Mouse (Mus musculus) right cerebral cortex, adult 18-20 months (tissue): ENCODE results near the gene Hjurp.
A peak's percentile ranks its signal among the peaks of the same experiment; 100 is the strongest.

Source experiments
- DNase-seq: peaks from one replicate; pipeline ENCODE4 v3.0.0; 2022; ENCODE audit warnings: mixed read lengths

Gene Hjurp

DNA sequence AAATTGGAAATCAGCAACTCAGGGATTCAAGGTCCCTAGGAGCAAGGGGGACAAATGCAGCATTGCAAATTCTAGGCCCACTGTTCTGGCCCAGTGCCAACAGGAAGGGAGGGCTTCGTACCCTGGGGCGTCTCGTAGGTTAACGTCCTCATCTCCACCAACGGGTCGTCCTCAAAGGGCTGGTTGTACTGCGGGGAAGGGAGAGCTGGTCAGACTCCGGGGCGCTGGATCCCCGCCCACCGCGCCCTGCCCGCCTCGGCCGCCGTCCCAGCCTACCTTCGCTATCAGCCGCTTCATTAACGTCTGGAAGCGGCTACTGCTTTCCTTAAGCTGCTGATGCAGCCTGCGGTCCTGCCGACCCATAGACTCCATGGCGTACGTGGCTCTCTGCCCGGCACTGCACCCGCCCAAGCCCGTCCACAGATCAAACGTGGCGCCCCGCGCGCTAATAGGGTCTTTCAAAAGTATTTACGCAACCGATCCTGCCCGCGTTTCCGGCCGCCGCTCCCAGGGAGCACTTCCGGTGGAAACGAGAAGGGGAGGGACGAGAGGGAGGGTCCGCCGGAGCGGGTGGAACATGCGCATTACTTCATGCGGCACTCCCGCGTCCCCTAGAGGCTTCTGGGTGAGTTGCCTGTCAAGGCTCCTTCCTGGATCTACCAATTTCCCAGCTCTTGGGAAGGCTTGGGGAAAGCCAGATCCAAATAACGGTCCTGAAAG, at the start of gene Hjurp, which contains the start of gene Trpm8:
TSS of gene Hjurp (minus strand) at position 536 of the 720 bp plus-strand sequence.
TSS of gene Trpm8 (plus strand) at position 564 of the 720 bp plus-strand sequence.
- peak; percentile 100 for DNase-seq

DNA sequence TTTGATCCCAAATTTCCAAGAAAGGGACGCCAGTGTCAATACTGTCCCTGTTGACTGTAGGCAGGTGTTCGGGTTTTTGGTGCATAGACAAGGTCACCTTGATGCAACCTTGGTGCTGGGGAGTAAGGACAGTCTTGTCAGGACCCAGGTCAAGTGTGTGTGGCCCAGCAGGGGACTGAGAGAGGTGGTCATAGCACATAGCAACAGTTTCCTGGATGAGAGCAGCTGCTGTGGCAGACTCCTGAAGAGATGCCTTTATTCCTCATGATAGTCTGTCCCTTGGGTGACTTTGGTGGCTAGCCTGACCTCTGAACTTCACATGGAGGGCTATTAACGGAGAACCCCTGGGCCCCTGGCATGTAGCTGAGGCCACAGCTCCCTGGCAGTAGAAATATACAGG, 45.7 kb upstream of the Hjurp start:
- DNase-seq: no peak

DNA sequence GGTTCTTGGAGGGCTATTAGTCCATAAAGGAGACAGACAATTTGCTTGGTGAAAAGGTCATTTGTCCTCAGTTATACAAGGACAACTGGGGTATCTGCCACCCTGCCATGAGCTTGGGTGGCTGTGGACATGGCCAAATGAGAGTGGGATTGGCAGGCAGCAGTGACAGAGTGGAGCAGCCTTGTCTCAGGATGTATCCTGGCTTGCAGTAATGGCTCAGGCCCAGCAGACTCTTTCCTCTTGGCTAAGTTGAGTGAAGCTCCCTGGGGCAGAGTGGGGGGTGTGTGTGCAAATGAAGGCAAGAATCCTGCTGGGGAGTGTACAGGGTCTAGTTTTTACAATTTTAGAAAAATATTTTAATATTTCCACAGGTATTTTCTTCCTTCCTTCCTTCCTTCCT, 44.7 kb upstream of the Hjurp start:
- DNase-seq: no peak

DNA sequence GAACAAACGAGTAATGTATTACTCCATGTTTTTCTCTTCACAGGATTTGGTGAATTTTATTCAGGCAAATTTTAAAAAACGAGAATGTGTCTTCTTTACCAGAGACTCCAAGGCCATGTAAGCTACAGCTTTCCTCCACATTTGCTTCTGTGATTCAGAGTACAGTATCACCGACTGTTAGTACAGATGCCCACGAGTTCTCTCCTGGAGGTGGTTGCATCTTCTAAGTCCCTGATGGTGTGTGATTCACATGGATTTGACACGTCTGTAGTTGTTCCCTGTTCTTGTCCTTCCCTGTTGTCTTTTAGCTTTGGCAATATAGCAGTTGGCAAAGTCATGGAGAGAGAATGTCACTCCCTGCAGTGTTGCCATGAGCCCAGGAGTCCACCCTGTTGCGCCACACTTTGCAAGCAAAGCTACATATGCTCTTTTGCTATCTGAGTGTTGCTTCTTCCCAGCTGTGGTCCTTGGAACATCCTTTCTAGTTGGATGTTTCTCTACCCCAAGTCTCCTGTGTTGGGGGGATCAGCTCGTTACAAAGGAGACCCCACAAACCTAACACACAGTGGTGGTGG, 43.5 kb upstream of the Hjurp start:
- no peak for DNase-seq

DNA sequence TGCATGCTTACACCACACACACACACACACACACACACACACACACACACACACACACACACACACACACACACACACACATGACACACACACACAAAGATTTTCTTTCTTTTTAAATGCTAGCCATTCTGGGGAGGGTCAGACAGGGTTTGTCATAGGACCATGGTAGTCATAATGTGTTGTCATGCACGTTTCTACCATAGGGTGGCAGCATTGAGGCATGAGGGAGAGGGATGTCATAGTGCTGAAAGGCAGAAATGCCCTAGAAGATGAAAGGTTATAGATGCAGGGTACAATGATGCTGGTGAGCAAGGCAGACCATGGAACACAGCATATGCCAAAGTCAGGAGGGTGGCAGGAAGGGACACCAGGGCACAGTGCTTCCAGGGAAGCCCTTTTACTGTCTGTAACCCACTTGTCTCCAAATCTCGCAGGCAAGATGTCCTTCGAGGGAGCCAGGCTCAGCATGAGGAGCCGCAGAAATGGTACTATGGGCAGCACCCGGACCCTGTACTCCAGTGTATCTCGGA, 41.2 kb upstream of the Hjurp start:
- peak; percentile 38 for DNase-seq

DNA sequence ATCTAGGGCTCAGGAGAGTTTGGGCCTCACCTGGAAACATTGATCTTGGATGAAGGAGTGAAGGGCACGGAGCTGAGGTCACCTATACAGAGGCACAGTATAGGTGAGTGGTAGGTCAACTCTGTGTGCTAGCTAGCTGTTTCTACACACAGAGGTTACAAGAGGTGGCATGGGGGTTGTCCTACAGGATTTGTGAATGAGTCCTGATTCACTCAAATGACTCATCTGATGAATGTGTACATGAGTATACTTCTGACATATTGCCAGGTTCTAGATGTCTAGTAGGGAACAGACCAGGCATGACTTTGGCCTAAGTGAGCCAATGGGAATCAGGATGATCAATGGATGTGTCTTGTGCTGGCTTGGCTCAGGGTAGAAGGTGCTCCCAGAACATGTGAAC, 39.8 kb upstream of the Hjurp start:
- no peak for DNase-seq

DNA sequence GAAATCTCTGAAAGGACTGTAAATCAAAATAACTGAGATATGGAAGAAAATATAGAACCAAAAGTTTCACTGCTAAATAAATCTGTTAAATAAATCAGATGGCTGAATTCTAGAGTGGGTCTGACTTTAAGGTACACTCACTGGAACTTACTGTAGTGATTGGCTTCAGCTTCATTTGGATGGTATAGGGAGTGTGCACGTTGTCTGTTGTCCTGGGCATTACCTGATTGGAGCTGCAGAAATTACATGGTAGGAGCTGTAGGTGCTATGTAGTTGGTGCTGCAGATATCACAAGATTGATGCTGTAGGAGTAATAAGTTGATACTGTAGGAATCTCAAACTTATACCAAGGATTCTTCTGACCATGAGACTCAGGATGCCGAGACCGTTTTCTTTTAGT, 32.9 kb upstream of the Hjurp start:
- no peak for DNase-seq

DNA sequence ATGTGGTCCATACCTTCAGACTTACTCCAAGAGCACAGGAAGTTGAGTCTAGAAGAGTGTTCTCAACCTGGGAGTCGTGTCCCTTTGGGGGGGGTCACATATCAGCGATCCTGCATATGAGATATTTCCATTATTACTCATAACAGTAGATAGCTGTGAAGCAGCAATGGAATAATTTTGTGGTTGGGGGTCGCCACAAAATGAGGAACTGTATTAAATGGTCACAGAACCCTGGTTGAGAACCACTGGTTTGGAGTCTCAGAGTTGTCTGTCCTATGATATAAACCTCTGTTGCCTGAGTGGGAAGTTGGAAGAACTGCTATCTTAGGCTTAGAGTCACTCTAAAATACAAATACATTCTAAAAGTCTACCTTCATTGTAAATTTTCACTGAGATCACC, 32.5 kb upstream of the Hjurp start:
- no peak for DNase-seq

DNA sequence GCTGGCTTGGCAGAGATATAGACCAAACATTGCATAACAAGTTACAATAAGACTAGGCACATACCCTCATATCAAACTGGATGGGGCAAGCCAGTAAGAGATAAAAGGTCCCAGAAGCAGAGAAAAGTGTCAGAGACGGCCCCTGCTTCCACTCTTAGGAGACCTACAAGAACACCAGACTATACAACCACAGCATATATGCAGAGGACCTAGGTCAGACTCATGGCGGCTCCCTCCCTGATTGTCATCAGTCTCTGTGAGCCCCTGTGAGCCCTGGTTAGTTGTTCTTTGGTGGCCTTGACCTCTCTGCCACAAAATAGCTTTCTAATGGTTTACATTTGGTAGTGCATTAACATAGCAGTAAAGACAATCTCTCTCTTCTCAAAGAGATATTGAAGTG, 31.6 kb upstream of the Hjurp start:
- DNase-seq: no peak

DNA sequence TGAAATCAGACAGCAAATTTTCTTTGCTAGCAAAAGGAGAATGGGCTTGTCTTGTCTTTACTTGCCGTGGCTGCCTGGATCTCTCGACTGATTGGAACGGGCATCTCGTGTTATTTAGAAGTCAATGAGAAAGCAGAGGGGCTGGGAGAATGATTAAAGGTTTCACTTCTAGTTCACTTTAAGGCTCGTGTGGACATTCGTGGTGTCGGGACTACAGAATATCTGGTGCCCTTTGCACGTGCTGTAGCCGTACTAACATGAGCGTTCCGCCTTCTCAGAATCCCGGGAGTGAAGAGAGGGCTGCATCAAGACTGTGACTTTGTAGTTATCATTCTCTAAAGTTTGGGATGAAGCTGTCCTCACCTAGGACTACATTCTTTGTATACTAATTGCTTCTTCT, 29.7 kb upstream of the Hjurp start:
- no peak for DNase-seq

DNA sequence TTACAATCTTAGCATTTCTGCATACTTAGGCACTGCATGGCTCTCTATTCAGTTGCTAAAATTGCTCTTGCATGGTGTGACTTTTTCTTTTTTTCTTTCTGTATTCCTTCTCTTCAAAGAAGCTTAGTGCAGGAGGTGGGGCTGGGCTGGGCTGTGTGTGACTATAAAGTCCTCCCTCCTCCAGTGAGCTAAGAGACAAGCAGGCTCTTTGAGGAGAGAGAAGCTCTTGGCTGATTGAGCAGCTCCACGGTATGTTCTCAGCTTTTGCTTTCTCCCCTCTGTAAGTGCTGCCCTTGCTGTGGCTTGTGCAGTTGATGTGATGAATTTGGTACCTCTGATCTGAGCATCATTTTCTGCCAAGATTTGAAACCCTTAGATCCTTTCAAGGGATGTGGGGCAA, 29.1 kb upstream of the Hjurp start:
- no peak for DNase-seq

DNA sequence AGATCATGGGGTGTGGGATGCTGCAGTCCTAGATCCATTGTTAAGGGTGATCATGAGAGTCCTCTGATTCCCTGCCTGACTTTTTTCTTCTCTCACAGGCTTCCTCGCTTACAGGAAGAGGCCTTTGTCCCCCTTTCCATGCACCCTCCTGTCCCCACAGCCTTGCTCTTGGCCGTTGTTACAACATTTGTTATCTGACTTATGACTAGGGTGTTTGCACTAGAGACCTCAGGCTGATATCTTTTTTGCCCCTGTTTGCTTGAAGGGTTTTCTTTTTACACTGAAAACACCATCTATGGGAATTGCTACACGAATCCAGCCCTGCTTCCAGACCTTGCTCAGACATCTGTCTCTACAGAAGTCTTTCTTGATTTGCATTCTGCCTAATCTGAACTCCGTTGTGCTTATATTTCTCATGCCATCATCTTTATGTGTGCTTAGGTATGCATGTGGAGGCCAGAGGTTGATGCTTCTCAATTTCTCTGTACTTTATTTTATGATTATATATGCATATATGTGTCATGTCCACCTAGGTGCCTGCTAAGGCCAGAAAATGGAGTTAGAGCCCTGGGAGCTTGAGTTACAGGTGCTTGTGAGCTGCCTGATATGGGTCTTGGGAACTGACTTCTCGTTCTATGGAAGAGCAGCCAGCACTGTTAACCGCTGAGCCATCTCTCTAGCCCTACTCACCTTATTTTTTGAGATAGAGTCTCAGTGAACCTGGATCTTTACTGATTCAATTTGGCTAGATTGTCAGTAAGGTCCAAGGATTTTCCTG, 27.8 kb upstream of the Hjurp start:
- DNase-seq: no peak

DNA sequence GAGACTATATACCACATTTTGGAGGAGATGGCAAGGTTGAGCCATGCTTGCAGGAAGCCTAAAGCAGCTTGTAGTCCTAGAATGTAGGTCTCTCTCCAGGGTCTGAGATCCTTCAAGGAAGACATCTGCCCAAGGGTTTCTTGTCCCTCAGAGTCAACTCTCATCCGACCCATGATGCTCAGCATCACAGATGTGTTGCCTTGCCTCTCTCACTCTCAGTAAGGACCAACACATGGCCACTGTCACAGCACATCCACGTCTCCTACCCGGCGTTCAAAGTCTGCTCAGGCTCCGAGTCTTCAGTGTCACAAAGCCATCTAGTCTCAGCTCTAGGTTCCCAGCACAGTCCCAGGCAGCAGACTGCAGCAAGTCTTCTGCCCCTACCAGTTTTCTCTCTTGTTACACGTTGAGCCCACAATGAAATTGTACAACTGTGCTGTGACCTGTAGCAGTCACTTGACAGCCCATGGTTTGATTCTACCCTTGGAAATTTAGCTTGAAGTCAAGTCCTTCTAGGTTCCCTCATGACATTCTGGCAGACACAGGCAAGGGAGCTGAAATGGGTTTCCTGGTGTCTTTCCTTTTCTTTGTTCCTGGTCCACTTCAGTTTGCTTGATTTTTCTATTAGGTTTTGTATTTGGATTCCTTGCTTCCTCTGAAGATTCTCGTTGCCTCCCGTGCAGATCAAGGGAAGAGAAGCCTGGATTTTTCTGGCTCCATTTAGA, 27.0 kb upstream of the Hjurp start:
- no peak for DNase-seq

DNA sequence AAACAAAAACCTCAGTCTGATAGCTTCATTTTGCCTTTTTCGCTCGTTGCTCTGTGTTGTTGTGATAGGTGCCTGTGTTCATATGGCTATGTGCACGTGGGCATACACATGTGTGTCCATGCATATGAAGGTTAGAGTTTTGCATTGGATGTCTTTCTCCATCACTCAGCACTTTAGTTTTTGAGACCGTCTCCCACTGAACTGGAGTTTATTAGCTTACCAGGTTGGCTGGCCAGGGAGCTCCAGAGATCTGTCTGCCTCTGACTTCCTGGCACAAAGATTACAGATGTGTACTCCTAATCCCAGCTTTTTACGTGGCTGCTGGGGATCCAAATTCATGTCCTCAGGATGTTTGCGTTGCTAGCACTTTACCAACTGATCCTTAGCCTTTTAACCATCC, 26.3 kb upstream of the Hjurp start:
- no peak for DNase-seq

DNA sequence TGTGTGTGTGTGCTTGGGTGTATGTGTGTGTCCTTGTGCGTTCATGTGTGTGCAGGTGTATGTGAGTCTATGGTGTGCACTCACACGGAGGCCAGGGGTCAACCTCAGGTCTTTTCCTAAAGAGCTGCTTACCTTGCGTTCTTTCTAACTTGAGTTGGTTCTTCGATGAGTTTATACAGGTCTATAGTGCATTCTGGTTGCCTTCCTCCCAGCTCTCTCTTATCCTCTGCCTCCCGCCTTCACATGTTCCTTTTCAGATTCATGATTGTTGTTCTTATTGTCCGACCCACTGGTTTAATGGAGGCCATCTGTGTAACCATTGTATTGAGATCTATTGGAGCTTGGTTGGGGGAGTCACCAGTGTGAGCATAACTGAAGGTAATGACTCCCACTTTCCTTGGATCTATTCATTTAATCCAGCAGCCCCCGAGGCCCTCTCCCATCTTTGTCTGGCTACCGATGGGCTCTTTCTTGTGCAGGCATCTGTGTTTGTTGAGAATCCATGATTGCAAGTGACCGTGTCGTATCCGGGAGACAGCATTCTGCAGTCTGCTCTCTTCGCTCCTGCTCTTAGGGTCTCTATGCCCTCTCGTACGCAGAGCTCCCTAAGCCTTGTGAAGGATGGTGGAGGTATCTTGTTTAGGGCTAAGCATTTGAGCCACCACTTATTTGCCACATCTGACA, 24.8 kb upstream of the Hjurp start:
- DNase-seq: no peak

DNA sequence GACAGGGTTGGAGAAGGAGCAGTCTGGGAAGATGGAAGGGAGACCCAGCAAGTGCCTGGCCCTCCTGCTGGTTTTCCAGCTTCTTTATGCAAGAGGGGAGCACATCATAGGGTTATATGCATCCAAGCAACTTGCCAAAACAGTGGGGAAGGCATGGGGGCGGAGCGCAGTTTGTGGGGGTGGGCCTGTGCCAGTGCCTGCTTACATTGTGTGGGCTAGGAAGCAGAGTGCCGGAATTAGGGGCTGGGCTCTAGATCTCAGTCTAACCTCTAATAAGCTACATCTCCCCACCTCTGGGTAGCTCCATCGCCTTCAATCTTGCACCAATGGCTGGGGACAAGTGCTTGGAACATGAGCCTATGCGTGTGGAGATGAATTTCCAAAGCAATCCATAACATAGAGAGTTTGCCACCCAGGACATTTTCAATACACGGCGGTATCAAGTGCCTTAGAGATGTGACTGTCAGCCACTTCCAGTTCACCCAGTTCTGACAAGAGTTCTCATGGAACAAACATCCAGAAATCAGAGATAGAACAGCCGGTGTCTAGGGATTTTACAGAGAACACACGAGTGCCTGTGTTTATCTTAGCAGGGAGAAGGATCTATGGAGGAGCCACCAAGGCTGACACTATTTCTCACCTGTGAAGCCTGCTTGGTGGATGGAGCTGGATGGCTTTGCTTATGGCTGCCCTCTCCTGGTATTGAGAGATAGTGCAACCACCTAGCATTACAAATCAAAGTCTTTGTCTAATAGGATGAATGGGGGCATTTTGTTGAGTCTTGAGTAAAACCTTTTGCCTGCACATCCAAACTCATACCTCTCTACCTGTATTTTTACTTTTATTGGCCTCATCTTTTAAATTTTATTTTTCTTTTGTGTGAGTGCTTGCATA, 23.9 kb upstream of the Hjurp start:
- no peak for DNase-seq

DNA sequence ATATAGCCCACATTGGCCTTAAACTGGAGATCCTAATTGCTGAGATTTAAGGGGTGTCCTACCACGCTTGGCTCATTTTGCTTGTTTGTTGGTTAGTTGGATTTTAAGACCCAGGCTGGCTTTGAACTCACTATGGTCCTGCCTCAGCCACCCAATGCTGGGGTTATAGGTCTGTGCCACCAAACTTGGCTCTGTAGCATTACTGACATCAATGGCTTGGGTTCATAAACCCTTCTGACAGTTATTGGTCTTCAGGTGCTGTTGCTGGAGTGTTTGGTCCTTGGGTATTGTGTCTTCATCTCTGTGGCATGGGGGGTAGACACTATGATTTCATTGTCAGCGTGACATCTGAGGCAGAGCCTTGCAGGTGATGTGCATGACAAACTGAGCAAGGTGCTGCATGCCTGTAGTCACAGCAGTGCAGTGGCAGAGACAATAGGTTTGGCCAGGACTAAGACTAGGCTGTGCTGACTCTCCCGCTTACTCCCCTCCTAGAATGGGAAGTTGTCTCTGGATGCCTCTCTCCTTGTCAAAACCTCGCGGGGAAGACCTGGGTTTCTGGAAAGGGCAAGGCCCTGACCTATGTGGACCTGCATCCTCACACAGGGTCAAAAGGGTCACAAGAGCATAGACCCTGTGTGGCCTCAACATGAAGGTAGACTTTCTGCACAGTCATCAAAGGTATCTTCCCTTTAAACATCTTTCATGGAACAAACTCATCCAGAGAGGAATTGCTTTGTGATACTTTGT, 23.0 kb upstream of the Hjurp start:
- DNase-seq: no peak

DNA sequence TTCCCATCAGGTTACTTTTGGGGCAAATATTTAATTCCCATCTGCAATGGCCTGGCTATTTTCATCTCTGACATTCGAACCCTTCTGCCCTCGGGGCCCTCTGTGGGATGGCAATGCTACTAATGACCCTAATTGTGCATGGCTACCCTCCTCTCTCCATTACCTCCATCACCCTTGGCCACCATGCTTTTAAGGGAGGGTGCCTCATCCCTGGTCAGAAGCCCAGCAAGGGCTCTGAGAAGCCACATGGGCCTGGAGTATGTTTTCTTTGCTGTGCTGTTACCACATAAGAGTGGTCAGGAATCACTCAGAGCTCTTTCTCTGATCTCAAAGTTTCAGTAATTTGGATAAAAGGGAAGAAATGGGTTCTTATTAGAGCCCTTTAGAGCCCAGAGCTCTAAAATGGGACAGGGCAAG, 22.1 kb upstream of the Hjurp start:
- DNase-seq: no peak

DNA sequence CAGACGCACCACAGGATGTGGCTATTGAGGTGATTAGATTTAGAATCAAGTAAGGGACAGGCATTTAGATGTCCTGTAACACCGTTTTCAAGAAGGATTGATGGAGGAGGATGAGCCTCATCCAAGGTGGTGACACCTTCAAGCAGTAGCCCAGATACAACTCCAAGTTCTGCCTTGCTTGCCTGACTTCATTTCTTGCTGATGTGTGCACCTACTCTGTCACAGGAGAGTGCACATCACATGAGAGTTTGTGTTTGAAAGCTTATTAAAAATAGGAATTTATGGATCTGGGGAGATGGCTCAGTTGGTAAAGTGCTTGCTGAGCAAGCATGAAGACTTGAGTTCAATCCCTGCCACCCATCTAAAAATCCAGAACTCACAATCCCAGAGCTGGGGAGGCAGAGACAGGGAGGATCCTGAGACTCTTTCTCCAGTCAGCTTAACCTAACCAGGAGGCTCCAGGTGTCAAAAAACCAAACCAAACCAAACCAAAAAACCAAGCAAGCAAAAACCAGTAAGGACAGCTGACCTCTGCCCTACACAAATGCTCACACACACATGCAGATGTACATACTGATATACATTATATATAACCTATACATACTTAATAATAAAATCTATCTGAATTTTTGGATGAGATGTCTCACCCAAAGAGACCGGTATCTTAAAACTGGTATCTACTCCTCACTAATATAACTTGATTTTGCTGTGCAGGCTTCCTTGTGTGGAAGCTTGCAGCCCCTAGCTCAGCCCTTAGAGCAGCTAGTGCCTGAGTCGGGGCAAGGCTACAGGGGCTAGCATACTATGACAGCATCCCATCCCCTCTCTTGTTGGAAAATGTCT, 21.5 kb upstream of the Hjurp start:
- no peak for DNase-seq
